Comparison of ENCODE assay signal across 27 mouse cellular contexts in the genomic region with DNA sequence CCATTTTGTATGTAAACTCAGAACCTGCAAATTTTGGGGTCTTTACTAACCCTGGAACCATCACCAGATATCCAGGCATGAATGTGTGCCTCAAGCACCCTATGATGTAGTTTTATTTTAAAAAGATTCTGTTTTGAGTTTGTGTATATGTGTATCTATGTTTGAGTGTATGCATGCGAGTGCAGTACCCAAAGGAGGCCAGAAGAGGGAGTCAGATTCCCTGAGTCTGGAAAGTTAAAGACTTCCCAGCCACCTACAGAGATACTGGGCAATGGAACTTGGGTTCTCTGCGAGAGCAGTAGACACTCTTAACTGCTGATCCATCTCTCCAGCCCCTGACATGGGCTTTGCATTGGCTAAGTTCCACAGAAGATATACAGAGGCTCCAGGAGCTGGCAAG.
DNase-seq lines count a peak whose midpoint lies in the region; ATAC-seq and TF ChIP-seq lines count a peak whose summit lies in the region.
"Had no signal": no experiment of that assay in that cellular context is flagged by ENCODE, and none has a peak within 500 bp of the region (broad histone marks: within the 10 kb centered on the region; RNA-seq: fewer than 3 reads in every experiment).

No protein-coding gene starts in this region.

- H3K9ac ChIP-seq in hindbrain, postnatal 0 days (replicated peaks; ENCODE audit: low read length), result no peak overlapping the region
- no peak overlapping the region for H3K9ac ChIP-seq in hindbrain, embryonic 14.5 days
- H3K9ac ChIP-seq: embryonic facial prominence, embryonic 13.5 days; forebrain, embryonic 12.5 days; hindbrain, embryonic 12.5 days had no signal

- no peaks in the 10 kb centered on the region for H3K27me3 ChIP-seq in hindbrain, postnatal 0 days (ENCODE audit: insufficient read depth, low read length)
- no peaks in the 10 kb centered on the region for H3K27me3 ChIP-seq in hindbrain, embryonic 14.5 days (ENCODE audit: control insufficient read depth, insufficient read depth, low read length)
- no peaks in the 10 kb centered on the region for H3K27me3 ChIP-seq in E14TG2a.4 (ENCODE audit: insufficient read depth, low read length)
- H3K27me3 ChIP-seq: embryonic facial prominence, embryonic 13.5 days had no signal

- 94% methylated on average over 2 of the region's 2 CpGs for WGBS in hindbrain, postnatal 0 days
- WGBS in hindbrain, embryonic 14.5 days, result 100% methylated on average over 2 of the region's 2 CpGs

- H3K9me3 ChIP-seq in hindbrain, postnatal 0 days (ENCODE audit: low read length), result no peaks in the 10 kb centered on the region
- H3K9me3 ChIP-seq in hindbrain, embryonic 14.5 days (ENCODE audit: control insufficient read depth, low read length), result no peaks in the 10 kb centered on the region
- H3K9me3 ChIP-seq in E14TG2a.4 (ENCODE audit: low read length), result no peaks in the 10 kb centered on the region
- H3K9me3 ChIP-seq: embryonic facial prominence, embryonic 13.5 days had no signal

- H3K4me3 ChIP-seq in hindbrain, postnatal 0 days (ENCODE audit: low read length), result no peak overlapping the region
- no peak overlapping the region for H3K4me3 ChIP-seq in hindbrain, embryonic 14.5 days (replicated peaks; ENCODE audit: low read length)
- H3K4me3 ChIP-seq in left cerebral cortex, adult 2 months, result no peak overlapping the region
- H3K4me3 ChIP-seq in E14TG2a.4 (replicated peaks; ENCODE audit: low read length), result no peak overlapping the region
- H3K4me3 ChIP-seq: embryonic facial prominence, embryonic 10.5 days; embryonic facial prominence, embryonic 13.5 days; erythroblast, embryonic 14.5 days; forebrain, embryonic 12.5 days; gastrocnemius, adult 2 months; hindbrain, embryonic 12.5 days had no signal

- H3K36me3 ChIP-seq in hindbrain, postnatal 0 days (ENCODE audit: insufficient read depth, low read length), result no peaks in the 10 kb centered on the region
- no peaks in the 10 kb centered on the region for H3K36me3 ChIP-seq in hindbrain, embryonic 14.5 days (replicated peaks; ENCODE audit: control insufficient read depth, insufficient read depth)
- H3K36me3 ChIP-seq in E14TG2a.4 (ENCODE audit: insufficient read depth, low read length), result no peaks in the 10 kb centered on the region
- H3K36me3 ChIP-seq: embryonic facial prominence, embryonic 10.5 days; embryonic facial prominence, embryonic 13.5 days; forebrain, embryonic 12.5 days; hindbrain, embryonic 12.5 days had no signal

- intact Hi-C loops in left cerebral cortex, adult 2 months (cut with DNase I), result no loop called here
- intact Hi-C loops in left cerebral cortex, postnatal 25 days (cut with DNase I), result no loop called here

- no peak for ATAC-seq in hindbrain, postnatal 0 days
- ATAC-seq in hindbrain, embryonic 14.5 days (ENCODE audit: low FRiP score), result no peak
- ATAC-seq: forebrain, embryonic 16.5 days; hindbrain, embryonic 16.5 days; inflammation-experienced regulatory T-cells, adult 6 months had no signal

- peak; percentile 14; the same call in 1 of the 2 replicates for TF ChIP-seq CTCF in hindbrain, postnatal 0 days (IDR thresholded peaks at IDR 0.05; ENCODE audit: low read depth)
- peak; percentile 16 for TF ChIP-seq CTCF in left cerebral cortex, adult 2 months (IDR thresholded peaks at IDR 0.05)
- TF ChIP-seq CTCF in E14TG2a.4 (conservative IDR thresholded peaks at IDR 0.05; ENCODE audit: low read length), result peak; percentile 94

- H3K27ac ChIP-seq in hindbrain, postnatal 0 days, result no peak overlapping the region
- no peak overlapping the region for H3K27ac ChIP-seq in hindbrain, embryonic 14.5 days
- no peak overlapping the region for H3K27ac ChIP-seq in left cerebral cortex, adult 2 months
- H3K27ac ChIP-seq: embryonic facial prominence, embryonic 10.5 days; embryonic facial prominence, embryonic 13.5 days; forebrain, embryonic 12.5 days; gastrocnemius, adult 2 months; hindbrain, embryonic 12.5 days had no signal

- H3K4me1 ChIP-seq in hindbrain, postnatal 0 days (ENCODE audit: insufficient read depth, low read length), result peaks cover 14% of the 10 kb centered on the region
- H3K4me1 ChIP-seq in hindbrain, embryonic 14.5 days (replicated peaks; ENCODE audit: control insufficient read depth, insufficient read depth, low read length), result peaks cover 19% of the 10 kb centered on the region
- peaks cover 39% of the 10 kb centered on the region for H3K4me1 ChIP-seq in E14TG2a.4 (replicated peaks; ENCODE audit: low read depth, low read length)
- H3K4me1 ChIP-seq: embryonic facial prominence, embryonic 13.5 days had no signal

- H3K4me2 ChIP-seq in hindbrain, postnatal 0 days (ENCODE audit: low read depth, low read length), result no peak overlapping the region
- no peak overlapping the region for H3K4me2 ChIP-seq in hindbrain, embryonic 14.5 days (replicated peaks)
- H3K4me2 ChIP-seq: embryonic facial prominence, embryonic 13.5 days; forebrain, embryonic 12.5 days; heart, embryonic 11.5 days; hindbrain, embryonic 12.5 days had no signal

- no peak for DNase-seq in hindbrain, postnatal 0 days (ENCODE audit: low spot score)
- DNase-seq in hindbrain, embryonic 14.5 days (ENCODE audit: low spot score), result no peak
- no peak for DNase-seq in left cerebral cortex, adult 2 months (ENCODE audit: extremely low spot score in 1 of 2, low spot score in 2 of 2)
- no peak for DNase-seq in left cerebral cortex, postnatal 25 days (ENCODE audit: low spot score in 2 of 2)
- peak; percentile 58 for DNase-seq in R1 (ENCODE audit: low read depth, low spot score)
- no peak for DNase-seq in cerebellum, adult 9-11 months
- DNase-seq: adrenal gland, adult 2 months; adrenal gland, postnatal 14 days; B cell, adult 2 months; cerebellum, adult 11 months; cerebellum, adult 2 months; cerebellum, postnatal 10 days; cerebellum, postnatal 36 days; embryo, embryonic 11 days; gastrocnemius, adult 2 months; gastrocnemius, postnatal 14 days; heart, adult 11 months had no signal

Comparison
In these comparisons a context has a peak if more than half of its experiments do, and no peak if none do; other contexts are left out.
1. CTCF ChIP-seq: peak in every context shown above with its lines; median percentile 94 in E14TG2a.4; 16 in left cerebral cortex, adult 2 months; 14 in hindbrain, postnatal 0 days.